Mouse (Mus musculus): ENCODE measurements around the gene Ampd3.
A peak's percentile ranks its signal among the peaks of the same experiment; 100 is the strongest.

DNA sequence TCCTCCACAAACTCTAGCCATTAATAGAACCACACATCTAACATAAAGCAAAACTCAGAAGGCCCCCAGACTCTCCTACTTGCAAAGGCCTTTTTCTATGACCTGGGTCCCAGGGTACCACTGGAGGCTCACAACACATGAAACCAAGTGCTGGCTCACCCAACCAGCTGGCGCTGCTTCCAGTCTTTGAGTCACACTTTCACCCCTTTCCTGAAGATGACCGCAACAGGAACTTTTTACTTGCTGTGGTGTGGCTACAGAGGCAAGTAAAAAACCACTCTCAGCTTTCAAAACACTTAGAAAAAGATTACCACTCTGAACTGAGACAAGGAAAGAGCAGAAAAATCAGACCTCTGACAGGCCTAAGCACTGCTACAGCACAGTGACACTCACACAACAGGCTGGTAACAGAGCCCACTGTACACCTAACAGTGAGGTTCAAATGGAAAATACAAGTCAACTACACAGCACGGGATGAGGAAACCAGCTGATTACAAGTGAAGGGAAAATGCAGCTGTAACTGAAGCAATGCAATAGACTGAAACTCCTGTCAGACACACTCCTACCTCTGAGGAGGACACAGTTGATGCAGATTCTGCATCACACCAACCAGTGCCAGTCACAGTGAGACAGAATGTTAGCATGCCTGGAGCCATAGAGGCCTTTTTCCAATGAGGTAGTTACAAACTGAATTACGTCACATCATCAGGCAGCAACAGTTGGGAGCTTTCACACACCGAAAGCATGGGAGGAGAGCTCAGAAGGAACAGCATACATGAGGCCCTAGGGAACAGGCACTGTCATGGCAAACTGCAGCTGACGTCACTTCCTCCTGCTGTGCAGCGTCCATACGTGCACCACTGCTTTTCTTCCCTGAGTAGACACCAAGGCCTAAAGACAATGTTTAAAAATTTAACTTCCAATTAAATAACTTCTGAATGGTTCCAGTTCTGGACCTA is 56.3 kb downstream of the Ampd3 start:
- TF ChIP-seq MAX (IDR thresholded peaks at IDR 0.05; ENCODE audit: low read length) = peak; percentile 2; the same call in 1 of the 2 replicates
- TF ChIP-seq ZNF384 (IDR thresholded peaks at IDR 0.05; ENCODE audit: low read depth, low read length) = no peak
- TF ChIP-seq CTCF (IDR thresholded peaks at IDR 0.05 in 2 of 3, conservative IDR thresholded peaks at IDR 0.05 in 1 of 3; ENCODE audit: control insufficient read depth in 1 of 3, insufficient read depth in 1 of 3, low read depth in 2 of 3, low read length in 3 of 3, poor library complexity in 1 of 3, severe bottlenecking in 1 of 3) = no peak
- no peak for TF ChIP-seq BHLHE40 (IDR thresholded peaks at IDR 0.05; ENCODE audit: borderline replicate concordance, low read depth, low read length)
- no peak for TF ChIP-seq EP300 (IDR thresholded peaks at IDR 0.05; ENCODE audit: low read depth in 1 of 2, low read length in 2 of 2)
- TF ChIP-seq ZKSCAN1 (IDR thresholded peaks at IDR 0.05; ENCODE audit: low read depth, low read length) = no peak
- no peak for TF ChIP-seq USF1 (IDR thresholded peaks at IDR 0.05; ENCODE audit: low read depth, low read length)
- no peak for TF ChIP-seq POLR2A (IDR thresholded peaks at IDR 0.05; ENCODE audit: control insufficient read depth in 1 of 2, insufficient read depth in 1 of 2, low read depth in 1 of 2, low read length in 2 of 2, poor library complexity in 1 of 2)
- TF ChIP-seq USF2 (IDR thresholded peaks at IDR 0.05; ENCODE audit: borderline replicate concordance in 1 of 2, insufficient read depth in 1 of 2, low read depth in 1 of 2, low read length in 2 of 2) = no peak
